Mouse (Mus musculus) mammary gland, adult 2 months (tissue): Measurements from ENCODE around the gene Rfx8. TPM values are rescaled to one million over a fixed set of nuclear protein-coding genes. Genes with fewer than 3 reads are reported as not detected.

ENCODE experiments used
- polyA plus RNA-seq: library from polyadenylated mRNA; depleted of rRNA; stranded (reverse); fragments of >200 nt; gene quantifications from 2 replicates; pipeline ENCODE4 v1.2.3, GENCODE M21; 2012; ENCODE audit warnings: low replicate concordance; rRNA removed

Gene Rfx8
- polyA plus RNA-seq, result not detected in 2 replicates

GRCm38 (mm10) chr1:39720632-39721350, at the start of gene Rfx8:
Gene Rfx8, minus strand, starts transcription at chr1:39720997.

GRCm38 (mm10) chr1:39651241-39651548, 69.6 kb downstream of the Rfx8 start, which contains the start of gene Creg2:
Gene Creg2, minus strand, starts transcription at chr1:39651474.

Other genes starting within 250 kb of the Rfx8 start
- 19.0 and 21.8 TPM in 2 replicates for gene Tbc1d8, start 242.2 kb downstream of the Rfx8 start, polyA plus RNA-seq
- 16.9 and 30.5 TPM in 2 replicates for gene Cnot11, start 186.0 kb downstream of the Rfx8 start, polyA plus RNA-seq
- gene Rnf149, start 143.6 kb downstream of the Rfx8 start, polyA plus RNA-seq, result 10.8 and 20.4 TPM in 2 replicates
- 0.39 and 0.88 TPM in 2 replicates for gene Creg2, start 69.5 kb downstream of the Rfx8 start, polyA plus RNA-seq
- gene Gm3646, start 84.3 kb upstream of the Rfx8 start, polyA plus RNA-seq, result not detected in 2 replicates
- gene Map4k4, start 179.9 kb upstream of the Rfx8 start, polyA plus RNA-seq, result 65.9 and 90.7 TPM in 2 replicates